Mouse (Mus musculus) granulocyte monocyte progenitor cell, adult 5-6 weeks (primary cell): ENCODE data around the gene Edaradd. TPM values are rescaled to one million over a fixed set of nuclear protein-coding genes. Genes with fewer than 3 reads are reported as not detected.

Experiments used
- ATAC-seq: replicated peaks from 2 replicates; pipeline ENCODE4 v1.8.0; 2016; ENCODE audit warnings: mild to moderate bottlenecking, moderate TSS enrichment, inconsistent platforms; ENCODE audit not compliant: poor library complexity, severe bottlenecking
- total RNA-seq, 2 experiments: library from RNA; stranded (forward) in 1 of 2; stranded (reverse) in 1 of 2; fragments of 200-712, 200-1000 nt in 1 of 2; fragments of >200 nt in 1 of 2; fragmentation: Nextera tagmentation in 1 of 2; gene quantifications; 2 replicates each; pipeline ENCODE4 v1.2.3; 2014 to 2017

Edaradd gene
- total RNA-seq, 2 experiments from 2014 or later: 0.62 to 1.1 TPM

GRCm38 (mm10) chr13:12522346-12522745 is 2.1 kb upstream of the Edaradd start:
- no peak for ATAC-seq

GRCm38 (mm10) chr13:12519371-12519770 is 867 bp downstream of the Edaradd start:
- ATAC-seq: peak; percentile 47

- no peak for ATAC-seq
Measured at GRCm38 (mm10) chr13:12511189-12511965, 8.9 kb downstream of the Edaradd start.

- ATAC-seq: no peak
Measured at GRCm38 (mm10) chr13:12510032-12510431, 10.2 kb downstream of the Edaradd start.

- peak; percentile 57 for ATAC-seq
Measured at GRCm38 (mm10) chr13:12507426-12507825, 12.8 kb downstream of the Edaradd start.

GRCm38 (mm10) chr13:12505359-12505758 is 14.9 kb downstream of the Edaradd start:
- ATAC-seq: no peak

- no peak for ATAC-seq
Measured at GRCm38 (mm10) chr13:12503238-12503751, 16.9 kb downstream of the Edaradd start.

GRCm38 (mm10) chr13:12502665-12503237 is 17.5 kb downstream of the Edaradd start:
- no peak for ATAC-seq

- no peak for ATAC-seq
Measured at GRCm38 (mm10) chr13:12499107-12499506, 21.1 kb downstream of the Edaradd start.

- ATAC-seq: no peak
Measured at GRCm38 (mm10) chr13:12497809-12498208, 22.4 kb downstream of the Edaradd start.

GRCm38 (mm10) chr13:12494750-12495149 is 25.5 kb downstream of the Edaradd start:
- no peak for ATAC-seq

- no peak for ATAC-seq
Measured at GRCm38 (mm10) chr13:12492515-12492914, 27.7 kb downstream of the Edaradd start.

- no peak for ATAC-seq
Measured at GRCm38 (mm10) chr13:12485640-12486039, 34.6 kb downstream of the Edaradd start.

- no peak for ATAC-seq
Measured at GRCm38 (mm10) chr13:12485197-12485596, 35.0 kb downstream of the Edaradd start.

- ATAC-seq: no peak
Measured at GRCm38 (mm10) chr13:12479802-12480201, 40.4 kb downstream of the Edaradd start.

- no peak for ATAC-seq
Measured at GRCm38 (mm10) chr13:12478301-12478700, 41.9 kb downstream of the Edaradd start.

GRCm38 (mm10) chr13:12476886-12477285 is 43.4 kb downstream of the Edaradd start:
- ATAC-seq: no peak

- ATAC-seq: peak; percentile 57
Measured at GRCm38 (mm10) chr13:12475239-12475638, 45.0 kb downstream of the Edaradd start.

- ATAC-seq: peak; percentile 77
Measured at GRCm38 (mm10) chr13:12473724-12474378, 46.4 kb downstream of the Edaradd start.

GRCm38 (mm10) chr13:12468488-12468887 is 51.8 kb downstream of the Edaradd start:
- peak; percentile 98 for ATAC-seq

GRCm38 (mm10) chr13:12464844-12465243 is 55.4 kb downstream of the Edaradd start, which contains the start of gene Lgals8:
Gene Lgals8, minus strand, starts transcription at chr13:12464944.
- ATAC-seq: no peak
